Mouse (Mus musculus) erythroblast, embryonic 14.5 days (primary cell): ENCODE measurements around the gene Ttll1. TPM values are rescaled to one million over a fixed set of nuclear protein-coding genes. Genes with fewer than 3 reads are reported as not detected.

ENCODE experiments used
- H3K27me3 ChIP-seq: 2 replicates; pipeline ENCODE4 v1.6.1; 2012; ENCODE audit warnings: inconsistent platforms; ENCODE audit not compliant: control insufficient read depth
- H3K36me3 ChIP-seq: 2 replicates; pipeline ENCODE4 v1.6.1; 2012; ENCODE audit warnings: mild to moderate bottlenecking, inconsistent platforms; ENCODE audit not compliant: control insufficient read depth
- H3K4me1 ChIP-seq: 2 replicates; pipeline ENCODE4 v1.6.1; 2012; ENCODE audit warnings: inconsistent platforms; ENCODE audit not compliant: control insufficient read depth
- H3K4me3 ChIP-seq: replicated peaks from 2 replicates; pipeline ENCODE3; 2012; ENCODE audit warnings: moderate library complexity, mild to moderate bottlenecking, inconsistent platforms
- H3K9me3 ChIP-seq: 2 replicates; pipeline ENCODE4 v1.6.1; 2012; ENCODE audit warnings: low read length, inconsistent platforms, mixed read lengths; ENCODE audit not compliant: control insufficient read depth
- GATA1 ChIP-seq: IDR thresholded peaks from 2 replicates; pipeline ENCODE4 v1.6.1; 2012; ENCODE audit warnings: low read length, inconsistent platforms, mixed read lengths
- TAL1 ChIP-seq: IDR thresholded peaks from 3 replicates; pipeline ENCODE4 v1.6.1; 2012; ENCODE audit warnings: low read length, inconsistent platforms, mixed read lengths
- polyA plus RNA-seq: library from polyadenylated mRNA; stranded (reverse); fragments of >175 nt; gene quantifications from 2 replicates; pipeline ENCODE4 v1.2.3, GENCODE M21; 2012

Ttll1 gene
- polyA plus RNA-seq, 1 experiment, result 0.13 TPM

DNA sequence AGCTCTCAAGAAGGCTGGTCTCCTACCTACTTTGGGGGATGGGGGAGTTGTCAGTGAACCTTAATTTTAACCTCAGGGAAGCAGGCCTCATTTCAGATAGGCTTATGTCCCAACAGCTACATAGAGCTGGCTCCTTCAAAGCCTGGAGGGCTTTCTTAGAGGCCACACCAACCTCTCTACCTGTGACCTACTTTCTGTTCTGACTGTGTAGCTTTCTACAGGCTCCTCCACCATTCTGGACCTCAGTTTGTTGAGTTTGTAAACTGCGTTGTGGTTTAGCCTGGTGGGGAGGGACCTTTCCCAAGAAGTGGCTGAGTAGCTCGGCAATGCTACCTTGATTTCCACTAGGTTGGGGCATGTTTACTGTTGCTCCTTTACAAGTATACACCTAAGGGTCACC, 17.1 kb upstream of the Ttll1 start:
- H3K36me3 ChIP-seq, result no peaks in the 10 kb centered on the region
- no peak overlapping the region for H3K4me3 ChIP-seq
- no peak for TF ChIP-seq GATA1
- TF ChIP-seq TAL1, result no peak
- H3K27me3 ChIP-seq, result peaks cover 89% of the 10 kb centered on the region
- peaks cover 19% of the 10 kb centered on the region for H3K4me1 ChIP-seq
- H3K9me3 ChIP-seq, result peaks cover 4% of the 10 kb centered on the region; the same call in 1 of the 2 replicates

DNA sequence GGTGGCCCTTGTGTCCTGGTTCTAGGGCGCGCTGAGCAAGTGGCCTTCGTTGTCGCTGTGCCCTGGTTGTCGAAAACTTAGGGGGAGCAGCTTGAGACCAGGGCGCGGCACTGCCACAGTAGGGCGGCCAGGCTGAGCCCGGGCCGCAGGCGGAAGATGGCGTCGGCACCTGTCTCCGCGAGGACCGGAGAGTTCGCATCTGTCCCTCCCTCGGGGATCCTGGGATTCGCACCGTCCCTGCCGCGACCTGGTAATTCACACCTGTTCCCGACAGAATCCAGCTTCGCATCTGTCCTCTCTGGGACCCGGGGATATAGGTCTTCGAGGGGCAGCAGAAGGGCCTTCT, 16.4 kb upstream of the Ttll1 start:
- no peak for TF ChIP-seq TAL1
- no peak for TF ChIP-seq GATA1
- H3K4me1 ChIP-seq, result peaks cover 16% of the 10 kb centered on the region
- H3K36me3 ChIP-seq, result no peaks in the 10 kb centered on the region
- peaks cover 92% of the 10 kb centered on the region for H3K27me3 ChIP-seq
- peak overlapping the region; percentile 62 for H3K4me3 ChIP-seq
- H3K9me3 ChIP-seq, result peaks cover 4% of the 10 kb centered on the region; the same call in 1 of the 2 replicates

DNA sequence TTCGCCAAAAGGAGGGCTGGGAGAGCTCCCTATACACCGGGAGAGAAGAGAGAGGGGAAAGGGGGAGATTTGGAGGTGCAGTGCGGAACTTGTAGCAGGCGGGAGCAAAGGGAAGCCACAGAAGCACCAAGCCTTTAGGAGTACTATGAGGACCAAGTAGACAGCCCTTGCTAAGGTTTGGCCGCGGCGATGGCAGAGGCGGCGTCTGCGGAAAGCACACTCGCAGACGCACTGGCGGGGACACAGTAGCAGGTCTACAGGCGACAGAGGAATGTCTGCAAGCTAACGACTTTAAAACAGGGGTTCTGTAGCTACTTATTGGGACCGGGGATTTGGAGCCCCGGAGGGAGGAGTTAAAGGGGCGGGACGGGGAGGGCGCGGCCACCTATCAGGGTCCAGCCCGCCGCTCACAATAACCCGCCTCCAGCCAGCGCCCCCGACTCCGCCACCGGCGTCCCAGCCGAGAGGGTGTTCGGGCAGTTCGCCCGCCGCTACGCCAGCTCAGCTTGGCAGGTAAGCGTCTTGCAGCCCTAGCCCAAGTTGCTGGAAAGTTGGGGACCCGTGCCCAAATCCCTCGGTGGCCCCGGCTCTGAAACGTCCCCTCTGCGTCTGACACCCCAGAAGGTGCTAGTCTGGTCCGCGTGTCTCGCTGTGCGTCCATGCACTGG, 15.9 kb upstream of the Ttll1 start, which contains the start of gene Bik:
TSS of gene Bik (plus strand) at position 439 of the 668 bp plus-strand sequence.
- no peaks in the 10 kb centered on the region for H3K36me3 ChIP-seq
- peaks cover 16% of the 10 kb centered on the region for H3K4me1 ChIP-seq
- peaks cover 90% of the 10 kb centered on the region for H3K27me3 ChIP-seq

GRCm38 (mm10) chr15:83524333-83524729, 13.6 kb upstream of the Ttll1 start:
- Histone ChIP-seq H3K36me3 (no peaks in the 10 kb centered on the region), H3K4me1 (peaks cover 16% of the 10 kb centered on the region), H3K4me3 (no peak overlapping the region), H3K27me3 (peaks cover 72% of the 10 kb centered on the region), H3K9me3 (peaks cover 4% of the 10 kb centered on the region; the same call in 1 of the 2 replicates)
- TF ChIP-seq TAL1, result no peak
- no peak for TF ChIP-seq GATA1

More for the DNA sequence above, 15.9 kb upstream of the Ttll1 start, which contains the start of gene Bik:
- Histone ChIP-seq H3K9me3 (peaks cover 4% of the 10 kb centered on the region; the same call in 1 of the 2 replicates), H3K4me3 (peak within 1 kb of the TSS; percentile 62)
- TF ChIP-seq TAL1 (no peak), GATA1 (no peak)

GRCm38 (mm10) chr15:83523638-83524332, 13.1 kb upstream of the Ttll1 start:
- H3K9me3 ChIP-seq, result peaks cover 4% of the 10 kb centered on the region; the same call in 1 of the 2 replicates
- no peak for TF ChIP-seq TAL1
- no peaks in the 10 kb centered on the region for H3K36me3 ChIP-seq
- H3K4me1 ChIP-seq, result peaks cover 16% of the 10 kb centered on the region
- H3K4me3 ChIP-seq, result no peak overlapping the region
- peaks cover 66% of the 10 kb centered on the region for H3K27me3 ChIP-seq

- H3K27me3 ChIP-seq, result peaks cover 60% of the 10 kb centered on the region
- no peak overlapping the region for H3K4me3 ChIP-seq
- peaks cover 4% of the 10 kb centered on the region; the same call in 1 of the 2 replicates for H3K9me3 ChIP-seq
- TF ChIP-seq TAL1, result no peak
- H3K4me1 ChIP-seq, result peaks cover 16% of the 10 kb centered on the region
- no peaks in the 10 kb centered on the region for H3K36me3 ChIP-seq
These were observed 12.5 kb upstream of the Ttll1 start for GRCm38 (mm10) chr15:83523196-83523595.

GRCm38 (mm10) chr15:83520861-83521382, 10.2 kb upstream of the Ttll1 start:
- Histone ChIP-seq H3K36me3 (no peaks in the 10 kb centered on the region), H3K9me3 (no peaks in the 10 kb centered on the region), H3K4me1 (peaks cover 2% of the 10 kb centered on the region), H3K27me3 (peaks cover 38% of the 10 kb centered on the region), H3K4me3 (no peak overlapping the region)
- TF ChIP-seq GATA1 (no peak), TAL1 (no peak)

GRCm38 (mm10) chr15:83518215-83519048, 7.7 kb upstream of the Ttll1 start:
- peaks cover 17% of the 10 kb centered on the region for H3K27me3 ChIP-seq
- no peaks in the 10 kb centered on the region for H3K9me3 ChIP-seq
- no peak for TF ChIP-seq TAL1
- no peak for TF ChIP-seq GATA1
- no peaks in the 10 kb centered on the region for H3K36me3 ChIP-seq
- H3K4me3 ChIP-seq, result no peak overlapping the region
- H3K4me1 ChIP-seq, result no peaks in the 10 kb centered on the region; the same call in none of the 2 replicates
